Mouse (Mus musculus) adrenal gland, postnatal 25 days (tissue): Measurements from ENCODE around the gene Med4. TPM values are rescaled to one million over a fixed set of nuclear protein-coding genes. Genes with fewer than 3 reads are reported as not detected.

Experiments
- DNase-seq: peaks from one replicate; pipeline ENCODE4 v3.0.0; 2021; ENCODE audit warnings: mixed read lengths
- long read RNA-seq: library from polyadenylated mRNA; stranded (forward); transcript quantifications from one replicate; pipeline ENCODE4 v2.0.0, GENCODE M21; 2021
- total RNA-seq: library from RNA; stranded (reverse); gene quantifications from 2 replicates; pipeline ENCODE4 v1.2.3, GENCODE M21; 2021

The Med4 gene
- 26.0 and 28.0 TPM in 2 replicates for total RNA-seq
- long read RNA-seq, transcript Med4-201 (7 exons, 1,328 nt): major isoform, 17 of 27 reads
- long read RNA-seq, partial matches to known transcripts: 6 of 27 reads
- long read RNA-seq, other reads (novel, unspliced or antisense): 1 of 27 reads

- peak; percentile 93 for DNase-seq
These were observed at the start of gene Med4 for GRCm38 (mm10) chr14:73509765-73510423. Med4 (plus strand) TSS chr14:73510025.

DNA sequence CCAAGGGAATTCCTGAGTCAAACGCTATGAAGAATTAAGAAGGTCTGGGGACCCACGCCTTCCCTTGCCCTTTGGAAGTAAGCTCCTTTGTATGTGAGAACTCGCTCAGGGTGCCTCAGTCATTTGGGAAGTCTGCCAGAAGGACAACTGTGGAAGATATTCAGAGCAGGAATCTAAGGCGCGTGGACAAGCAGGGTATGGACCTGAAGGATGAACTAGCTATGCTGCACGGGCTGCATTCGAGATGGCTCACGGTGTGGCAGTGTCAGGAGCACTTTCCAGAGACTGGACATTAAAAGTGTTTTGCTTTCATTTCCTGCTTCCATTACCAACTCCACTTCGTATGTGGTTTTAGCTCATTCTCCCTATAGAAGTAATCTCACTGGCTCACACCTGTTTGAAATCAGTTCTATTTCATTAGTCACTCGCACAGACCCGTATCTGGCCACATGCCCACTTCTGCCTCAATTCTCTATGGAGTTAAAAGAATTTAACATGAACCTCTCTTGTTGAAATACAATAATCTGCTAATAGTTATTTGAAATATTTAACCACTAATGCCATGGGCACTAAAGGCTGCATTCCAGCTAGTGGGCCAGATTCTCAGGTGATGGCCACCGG lies 49.2 kb upstream of the Med4 start:
- DNase-seq: no peak

- DNase-seq: no peak
These were observed 47.6 kb upstream of the Med4 start for GRCm38 (mm10) chr14:73462211-73462610.

- no peak for DNase-seq
These were observed 42.1 kb upstream of the Med4 start for GRCm38 (mm10) chr14:73467697-73468096.

- DNase-seq: no peak
These were observed 40.3 kb upstream of the Med4 start for GRCm38 (mm10) chr14:73469506-73469905.

DNA sequence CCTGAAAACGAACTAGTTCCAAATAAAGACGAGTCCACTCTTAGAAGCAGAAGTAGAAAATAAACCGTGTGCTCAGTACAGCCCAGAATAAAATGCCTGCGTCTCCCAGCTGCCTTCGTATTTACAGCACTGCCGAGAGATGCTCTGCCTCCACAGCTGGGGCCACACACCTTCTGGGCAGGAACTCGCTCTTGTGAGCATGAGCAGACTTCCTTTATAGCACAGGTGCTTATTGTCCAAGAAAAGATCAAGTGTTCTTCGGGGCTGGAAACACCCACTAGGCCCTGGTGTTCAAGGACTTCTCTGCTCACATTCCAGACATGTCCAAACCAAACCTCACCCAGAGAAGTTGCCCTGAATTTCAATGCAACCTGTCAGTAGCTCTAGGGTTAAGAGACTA lies 39.2 kb upstream of the Med4 start:
- DNase-seq: no peak

- no peak for DNase-seq
These were observed 37.6 kb upstream of the Med4 start for GRCm38 (mm10) chr14:73472205-73472604.

DNA sequence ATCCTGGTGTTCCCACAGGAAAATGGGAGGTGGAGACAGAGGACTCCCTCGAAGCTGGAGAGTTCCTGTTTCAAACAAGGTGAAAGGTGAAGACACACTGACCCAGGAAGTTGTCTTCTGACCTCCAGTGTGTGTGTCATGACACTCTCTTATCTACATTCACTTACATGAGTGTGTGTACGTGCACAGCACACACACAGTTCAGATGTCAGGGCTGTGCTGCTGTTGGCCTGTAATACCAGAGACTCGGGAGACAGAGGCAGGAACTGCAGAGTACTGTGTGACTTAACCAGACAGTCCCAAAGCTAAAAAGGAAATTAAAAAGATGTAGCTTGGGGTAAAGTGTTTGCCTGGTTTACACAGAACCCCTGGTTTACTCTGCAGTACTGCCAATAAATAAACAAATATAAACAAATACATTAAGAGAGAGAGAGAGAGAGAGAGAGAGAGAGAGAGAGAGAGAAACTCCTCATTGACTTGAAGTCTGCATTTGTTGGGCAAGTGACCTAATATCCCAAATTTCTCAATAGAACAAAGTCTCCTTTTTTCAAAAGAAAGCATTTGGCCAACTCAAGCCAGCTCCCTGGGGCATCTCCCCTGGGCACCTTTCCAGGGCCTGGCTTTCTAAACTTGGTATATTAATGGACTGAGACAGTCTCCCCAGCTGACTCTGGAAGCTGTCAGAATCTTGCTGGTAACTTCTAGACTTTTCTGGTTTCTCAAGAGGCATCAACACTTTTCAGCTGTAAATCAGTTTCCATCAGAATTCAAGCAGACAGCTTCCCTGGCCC lies 36.0 kb upstream of the Med4 start:
- DNase-seq: peak; percentile 76

- no peak for DNase-seq
These were observed 35.2 kb upstream of the Med4 start for GRCm38 (mm10) chr14:73474636-73475093.

DNA sequence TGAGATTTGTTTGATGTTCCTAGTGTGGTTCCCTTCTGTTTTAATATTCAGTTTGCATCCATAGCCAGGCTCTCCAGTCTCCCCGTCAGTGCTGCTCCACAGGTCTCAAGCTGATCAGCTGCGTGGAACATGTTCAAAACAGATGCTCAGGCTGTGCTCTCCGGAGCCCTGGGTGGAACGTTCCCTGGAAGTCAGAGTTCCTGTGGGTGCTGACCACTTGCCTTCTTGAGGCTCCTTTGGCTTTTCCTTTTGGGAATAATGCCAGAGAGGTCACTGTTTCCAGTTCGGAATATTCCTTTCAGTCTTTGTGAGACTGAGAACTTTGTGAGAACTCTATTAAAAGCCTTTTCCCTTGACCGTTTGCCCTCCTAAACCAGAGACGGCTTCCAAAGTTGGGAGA lies 34.3 kb upstream of the Med4 start:
- no peak for DNase-seq

GRCm38 (mm10) chr14:73476361-73476934 lies 33.4 kb upstream of the Med4 start:
- DNase-seq: no peak

GRCm38 (mm10) chr14:73477077-73477476 lies 32.7 kb upstream of the Med4 start:
- DNase-seq: no peak

- no peak for DNase-seq
These were observed 31.5 kb upstream of the Med4 start for GRCm38 (mm10) chr14:73478321-73478720.

- DNase-seq: no peak
These were observed 30.1 kb upstream of the Med4 start for GRCm38 (mm10) chr14:73479771-73480170.

GRCm38 (mm10) chr14:73483516-73484229 lies 26.2 kb upstream of the Med4 start:
- no peak for DNase-seq

DNA sequence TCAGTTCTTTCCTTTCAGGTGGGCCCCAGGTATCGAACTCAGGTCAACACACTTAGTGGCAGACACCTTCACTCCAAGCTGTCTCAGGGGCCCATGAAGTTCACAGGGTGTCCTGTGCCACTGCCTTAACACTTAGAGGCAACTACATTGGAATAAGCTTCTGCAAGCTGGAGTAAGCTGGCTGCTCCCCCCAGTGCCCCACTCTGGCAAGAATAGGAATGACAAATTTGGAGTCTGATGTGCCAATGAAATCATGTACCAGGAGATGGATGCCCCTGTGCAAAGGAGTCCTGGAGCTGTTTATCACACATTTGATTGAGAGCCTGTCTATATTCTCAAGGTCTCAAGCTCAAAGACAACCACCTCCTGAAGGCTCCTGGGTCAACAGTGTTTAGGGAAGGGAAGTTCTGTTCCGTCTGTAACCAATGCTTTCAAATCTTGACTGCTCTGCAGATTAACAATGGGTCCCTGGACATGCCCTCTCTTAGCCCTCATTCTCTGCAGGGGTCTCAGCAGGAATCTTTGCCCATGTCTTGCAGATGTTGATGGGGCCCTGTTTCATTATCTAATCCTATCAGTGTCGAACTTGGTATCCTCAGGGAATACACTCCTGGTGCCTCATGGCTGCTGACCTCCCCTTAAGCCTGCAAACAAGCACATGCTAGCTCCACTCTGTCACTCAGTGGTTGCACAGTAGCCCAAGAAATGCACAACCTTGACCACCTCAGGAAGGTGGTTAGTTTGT lies 25.3 kb upstream of the Med4 start:
- no peak for DNase-seq

DNA sequence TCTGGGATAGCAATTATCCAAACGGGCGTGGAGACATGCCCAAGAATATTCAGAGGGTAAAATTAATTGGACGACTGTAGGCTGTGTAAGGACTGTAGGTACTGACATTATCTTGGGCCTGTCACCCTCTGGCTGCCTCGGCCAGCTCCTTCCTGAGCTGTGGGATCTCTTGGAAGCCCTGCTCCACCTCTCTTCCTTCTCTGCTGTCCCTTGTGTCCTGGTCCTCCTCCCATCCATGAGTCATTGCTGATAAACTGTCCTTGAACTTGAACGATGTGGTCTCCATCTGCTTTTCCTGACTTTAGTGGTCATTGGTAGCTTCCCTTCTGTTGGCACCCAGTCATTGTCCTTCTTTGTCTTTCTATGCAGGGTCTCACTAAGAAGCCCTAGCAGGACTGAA lies 23.2 kb upstream of the Med4 start:
- DNase-seq: no peak

- DNase-seq: no peak
These were observed 16.5 kb upstream of the Med4 start for GRCm38 (mm10) chr14:73493356-73493755.

DNA sequence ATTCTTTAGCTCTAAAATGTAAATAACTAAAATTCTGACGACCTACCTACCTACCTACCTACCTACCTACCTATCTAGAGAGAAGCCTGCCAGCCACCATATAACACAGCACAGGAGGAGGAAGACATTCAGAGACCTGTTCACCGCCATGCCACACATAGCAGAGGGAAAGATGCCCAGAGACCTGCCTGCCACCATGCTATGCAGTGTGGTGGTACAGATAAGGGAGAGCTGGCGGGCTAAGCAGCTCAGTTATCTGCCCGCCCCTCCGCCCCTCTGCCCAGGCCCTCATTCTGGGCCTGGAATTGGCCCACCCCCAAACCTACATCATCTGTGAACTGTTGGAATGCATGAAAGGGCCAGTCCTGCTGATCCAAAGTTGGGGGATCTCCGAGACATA lies 15.7 kb upstream of the Med4 start:
- DNase-seq: no peak

DNA sequence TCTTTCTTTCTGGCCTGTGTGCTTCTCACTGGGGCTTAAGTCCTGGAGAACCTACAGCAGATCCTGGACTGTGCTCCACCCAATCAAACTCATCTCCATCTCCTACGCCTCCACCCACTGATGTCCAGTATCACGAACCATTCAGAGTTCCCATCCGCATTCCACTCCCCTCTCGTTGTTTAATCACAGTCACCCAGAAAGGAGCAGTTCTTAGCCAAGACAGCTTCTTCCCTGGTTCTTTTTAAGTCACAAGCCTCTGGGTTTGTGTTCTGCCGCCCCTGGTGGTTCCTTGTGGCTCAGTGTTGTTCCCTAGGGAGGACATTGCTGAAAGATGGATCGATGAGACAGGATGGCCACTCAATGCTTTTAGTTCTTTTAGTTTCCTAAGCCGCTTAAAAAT lies 14.1 kb upstream of the Med4 start:
- no peak for DNase-seq

GRCm38 (mm10) chr14:73501283-73501682 lies 8.5 kb upstream of the Med4 start:
- no peak for DNase-seq
